Comparison of ENCODE assay signal across 30 mouse cellular contexts in the genomic region with DNA sequence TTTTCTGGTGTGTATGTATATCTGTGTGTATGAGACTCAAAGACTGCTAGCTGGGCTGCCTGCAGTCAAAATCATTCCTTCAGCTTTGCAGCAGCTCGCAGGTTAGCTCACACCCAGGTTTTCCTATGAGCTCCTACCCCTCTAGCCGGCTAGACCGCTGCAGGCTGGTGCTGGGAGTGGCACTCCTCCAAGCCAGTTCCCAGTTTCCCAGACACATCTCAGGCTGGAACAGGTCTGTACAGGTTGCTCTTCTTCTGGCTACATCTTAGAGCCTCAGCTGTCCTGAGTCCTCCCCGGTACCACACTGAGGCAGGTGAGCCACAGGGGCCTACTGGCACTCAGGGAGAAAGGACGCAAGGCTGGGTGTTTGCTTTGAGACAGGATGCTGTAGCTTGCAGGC. TPM values are rescaled to one million over a fixed set of nuclear protein-coding genes. Genes with fewer than 3 reads are reported as not detected.
DNase-seq lines count a peak whose midpoint lies in the region; ATAC-seq and TF ChIP-seq lines count a peak whose summit lies in the region.
"Had no signal": no experiment of that assay in that cellular context is flagged by ENCODE, and none has a peak within 500 bp of the region (broad histone marks: within the 10 kb centered on the region; RNA-seq: fewer than 3 reads in every experiment).

No protein-coding gene starts in this region.

- no peak overlapping the region for H3K4me2 ChIP-seq in embryonic facial prominence, embryonic 14.5 days (ENCODE audit: low read depth, low read length)
- no peak overlapping the region for H3K4me2 ChIP-seq in stomach, embryonic 16.5 days (ENCODE audit: low read depth, low read length)
- H3K4me2 ChIP-seq: embryonic facial prominence, embryonic 12.5 days; heart, embryonic 11.5 days; hindbrain, embryonic 12.5 days; intestine, embryonic 15.5 days; limb, embryonic 12.5 days; liver, embryonic 11.5 days; lung, embryonic 15.5 days; midbrain, embryonic 11.5 days had no signal

- no peaks in the 10 kb centered on the region; the same call in 1 of the 2 replicates for H3K4me1 ChIP-seq in kidney, adult 2 months (ENCODE audit: control insufficient read depth, insufficient read depth, low read length)
- H3K4me1 ChIP-seq in embryonic facial prominence, embryonic 14.5 days (ENCODE audit: control insufficient read depth, insufficient read depth, low read length): no peaks in the 10 kb centered on the region
- no peaks in the 10 kb centered on the region; the same call in 1 of the 2 replicates for H3K4me1 ChIP-seq in stomach, embryonic 16.5 days (ENCODE audit: control insufficient read depth, insufficient read depth, low read length)
- H3K4me1 ChIP-seq: lung, embryonic 15.5 days had no signal

- H3K9me3 ChIP-seq in embryonic facial prominence, embryonic 14.5 days (ENCODE audit: control insufficient read depth, low read length): no peaks in the 10 kb centered on the region
- no peaks in the 10 kb centered on the region for H3K9me3 ChIP-seq in stomach, embryonic 16.5 days (replicated peaks; ENCODE audit: control insufficient read depth, low read length)
- H3K9me3 ChIP-seq: hindbrain, embryonic 12.5 days; intestine, embryonic 15.5 days; lung, embryonic 15.5 days had no signal

- H3K9ac ChIP-seq in embryonic facial prominence, embryonic 14.5 days (ENCODE audit: low read depth, low read length): no peak overlapping the region
- H3K9ac ChIP-seq in stomach, embryonic 16.5 days (ENCODE audit: low read length): no peak overlapping the region; the same call in 1 of the 2 replicates
- H3K9ac ChIP-seq: embryonic facial prominence, embryonic 12.5 days; hindbrain, embryonic 12.5 days; intestine, embryonic 15.5 days; limb, embryonic 12.5 days; lung, embryonic 15.5 days had no signal

- no peak overlapping the region for H3K27ac ChIP-seq in kidney, adult 2 months (ENCODE audit: insufficient read depth, low read depth, low read length)
- H3K27ac ChIP-seq in embryonic facial prominence, embryonic 14.5 days (replicated peaks; ENCODE audit: low read depth, low read length): no peak overlapping the region; the same call in 1 of the 2 replicates
- H3K27ac ChIP-seq in stomach, embryonic 16.5 days (ENCODE audit: low read length): peak overlapping the region; percentile 60
- H3K27ac ChIP-seq: hindbrain, embryonic 12.5 days; hindbrain, postnatal 0 days; intestine, embryonic 15.5 days; kidney, postnatal 0 days; lung, embryonic 15.5 days had no signal

- peaks cover 8% of the 10 kb centered on the region for H3K36me3 ChIP-seq in kidney, adult 2 months (ENCODE audit: control insufficient read depth, insufficient read depth, low read length)
- H3K36me3 ChIP-seq in embryonic facial prominence, embryonic 14.5 days (ENCODE audit: control insufficient read depth, insufficient read depth, low read length): peaks cover 51% of the 10 kb centered on the region
- H3K36me3 ChIP-seq in stomach, embryonic 16.5 days (ENCODE audit: control insufficient read depth, insufficient read depth, low read length): peaks cover 10% of the 10 kb centered on the region

- H3K4me3 ChIP-seq in kidney, adult 2 months (ENCODE audit: insufficient read depth, low read depth, low read length): no peak overlapping the region
- no peak overlapping the region for H3K4me3 ChIP-seq in embryonic facial prominence, embryonic 14.5 days (ENCODE audit: low read depth, low read length)
- no peak overlapping the region for H3K4me3 ChIP-seq in stomach, embryonic 16.5 days (replicated peaks; ENCODE audit: low read length)
- H3K4me3 ChIP-seq: embryonic facial prominence, embryonic 12.5 days; hindbrain, embryonic 12.5 days; intestine, embryonic 15.5 days; limb, embryonic 12.5 days; lung, embryonic 15.5 days; myocyte had no signal

- DNase-seq in kidney, adult 2 months: peak; percentile 33
- no peak for DNase-seq in kidney, postnatal 4 days
- DNase-seq in ZHBTc4 (ENCODE audit: low read depth, low spot score): peak; percentile 53
- peak; percentile 64 for DNase-seq in embryonic facial prominence, embryonic 14.5 days (ENCODE audit: low spot score)
- no peak for DNase-seq in c-Kit-positive CD71-positive TER-119-positive erythroid progenitor cells, embryonic 14.5 days (ENCODE audit: low spot score)
- DNase-seq: adrenal gland, adult 8-10 months; B cell, adult 2 months; cerebellum, adult 9-10 months; cerebellum, postnatal 36 days; gastrocnemius, postnatal 14 days; heart, adult 18-20 months; heart, postnatal 36 days; kidney, adult 8-10 months; layer of hippocampus, postnatal 36 days; thymus, adult 2 months; thymus, postnatal 36 days had no signal

- TF ChIP-seq POLR2A in kidney, adult 2 months (IDR thresholded peaks at IDR 0.05; ENCODE audit: low read depth, low read length): no peak

- H3K27me3 ChIP-seq in kidney, adult 2 months (replicated peaks; ENCODE audit: control insufficient read depth, insufficient read depth, low read length): no peaks in the 10 kb centered on the region
- H3K27me3 ChIP-seq in embryonic facial prominence, embryonic 14.5 days (replicated peaks; ENCODE audit: control insufficient read depth, insufficient read depth, low read length): no peaks in the 10 kb centered on the region
- H3K27me3 ChIP-seq in stomach, embryonic 16.5 days (ENCODE audit: control insufficient read depth, insufficient read depth, low read length): no peaks in the 10 kb centered on the region
- H3K27me3 ChIP-seq: embryonic facial prominence, embryonic 12.5 days; intestine, embryonic 15.5 days; lung, embryonic 15.5 days had no signal

- peak; percentile 59 for ATAC-seq in embryonic facial prominence, embryonic 14.5 days (ENCODE audit: low read depth)
- ATAC-seq in stomach, embryonic 16.5 days (ENCODE audit: insufficient read depth, low FRiP score): 0 out of 2 replicates have a peak, but pooled peaks have one; percentile 27
- ATAC-seq: activated CD4-positive, CD25-positive, alpha-beta regulatory T cell, adult 4 months; hindbrain, postnatal 0 days; intestine, embryonic 15.5 days had no signal

- TF ChIP-seq CTCF in kidney, adult 2 months (conservative IDR thresholded peaks at IDR 0.05; ENCODE audit: insufficient read depth, insufficient read length, low read depth, low read length): no peak

- 78% methylated on average over 5 of the region's 5 CpGs for WGBS in kidney, adult 2 months
- 80% methylated on average over 5 of the region's 5 CpGs for WGBS in embryonic facial prominence, embryonic 14.5 days
- 68% methylated on average over 5 of the region's 5 CpGs for WGBS in stomach, embryonic 16.5 days

RNA-seq across cellular contexts. Expression of a gene that starts 50.3 kb away (rescaled TPM):
- 0.04 TPM in 1 of 2 replicates, not detected in the other for polyA plus RNA-seq in kidney, adult 2 months (2012; rRNA removed)
- polyA plus RNA-seq in embryonic facial prominence, embryonic 14.5 days (2014; fragmentation: Nextera tagmentation; extraction: Ambion mirVana): 0.26 and 0.46 TPM in 2 replicates
- 1.2 and 1.4 TPM in 2 replicates for polyA plus RNA-seq in stomach, embryonic 16.5 days (2015; fragmentation: Nextera tagmentation; extraction: Ambion mirVana)
- polyA plus RNA-seq: small intestine, adult 2 months; thymus, adult 2 months had no signal

RNA-seq across cellular contexts. Expression of a gene that starts 56.0 kb away (rescaled TPM):
- polyA plus RNA-seq in kidney, adult 2 months (2012; rRNA removed): 239 and 257 TPM in 2 replicates
- polyA plus RNA-seq in embryonic facial prominence, embryonic 14.5 days (2014; fragmentation: Nextera tagmentation; extraction: Ambion mirVana): 1.5 and 1.8 TPM in 2 replicates
- polyA plus RNA-seq in stomach, embryonic 16.5 days (2015; fragmentation: Nextera tagmentation; extraction: Ambion mirVana): 20.8 and 23.5 TPM in 2 replicates
- polyA plus RNA-seq: myocyte had no signal

Comparison
In these comparisons a context has a peak if more than half of its experiments do, and no peak if none do; other contexts are left out.
1. DNase-seq: peak in kidney, adult 2 months (single experiment), ZHBTc4 (single experiment) and embryonic facial prominence, embryonic 14.5 days (single experiment); none in kidney, postnatal 4 days (0 of 2) and c-Kit-positive CD71-positive TER-119-positive erythroid progenitor cells, embryonic 14.5 days (single experiment).